Mouse (Mus musculus): ENCODE measurements around the gene Fam160a1.

Gene Fam160a1

GRCm38 (mm10) chr3:85695056-85695455, 122.0 kb downstream of the Fam160a1 start:
- no peak for DNase-seq (ENCODE audit: low read depth, low spot score)
- H3K36me3 ChIP-seq (ENCODE audit: control insufficient read depth, insufficient read depth, low read length, poor library complexity, severe bottlenecking), result no peaks in the 10 kb centered on the region
- no peaks in the 10 kb centered on the region for H3K27me3 ChIP-seq (ENCODE audit: control insufficient read depth, insufficient read depth, low read length, poor library complexity, severe bottlenecking)

- Histone ChIP-seq H3K36me3 (ENCODE audit: control insufficient read depth, insufficient read depth, low read length, poor library complexity, severe bottlenecking) (no peaks in the 10 kb centered on the region), H3K27me3 (ENCODE audit: control insufficient read depth, insufficient read depth, low read length, poor library complexity, severe bottlenecking) (no peaks in the 10 kb centered on the region)
- no peak for DNase-seq (ENCODE audit: low read depth, low spot score)
These were observed 124.1 kb downstream of the Fam160a1 start for GRCm38 (mm10) chr3:85693013-85693412.

GRCm38 (mm10) chr3:85691134-85691533, 126.0 kb downstream of the Fam160a1 start:
- no peaks in the 10 kb centered on the region for H3K27me3 ChIP-seq (ENCODE audit: control insufficient read depth, insufficient read depth, low read length, poor library complexity, severe bottlenecking)
- no peaks in the 10 kb centered on the region for H3K36me3 ChIP-seq (ENCODE audit: control insufficient read depth, insufficient read depth, low read length, poor library complexity, severe bottlenecking)
- DNase-seq (ENCODE audit: low read depth, low spot score), result no peak

GRCm38 (mm10) chr3:85688341-85688740, 128.8 kb downstream of the Fam160a1 start:
- H3K36me3 ChIP-seq (ENCODE audit: control insufficient read depth, insufficient read depth, low read length, poor library complexity, severe bottlenecking), result no peaks in the 10 kb centered on the region
- H3K27me3 ChIP-seq (ENCODE audit: control insufficient read depth, insufficient read depth, low read length, poor library complexity, severe bottlenecking), result no peaks in the 10 kb centered on the region
- DNase-seq (ENCODE audit: low read depth, low spot score), result no peak

GRCm38 (mm10) chr3:85685271-85685670, 131.8 kb downstream of the Fam160a1 start:
- H3K36me3 ChIP-seq (ENCODE audit: control insufficient read depth, insufficient read depth, low read length, poor library complexity, severe bottlenecking), result no peaks in the 10 kb centered on the region

DNA sequence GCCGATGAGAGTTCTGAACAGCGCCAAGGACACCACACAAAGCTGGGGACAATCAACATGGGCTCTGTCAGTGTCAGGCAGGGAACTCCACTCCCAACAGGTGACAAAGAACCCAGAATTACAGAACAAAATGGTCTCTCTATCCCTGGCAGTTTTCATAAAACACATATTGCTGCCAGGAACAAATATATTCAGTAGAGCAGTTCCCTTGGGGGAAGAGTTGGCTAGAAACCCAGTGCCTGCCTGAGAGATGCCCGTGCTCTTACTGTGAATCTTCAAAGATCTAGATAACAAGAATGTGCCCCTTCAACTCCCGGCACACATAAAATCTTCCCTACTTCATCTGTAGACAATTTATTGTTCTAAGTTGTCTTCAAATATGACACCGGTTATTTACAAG, 133.5 kb downstream of the Fam160a1 start:
- Histone ChIP-seq H3K36me3 (ENCODE audit: control insufficient read depth, insufficient read depth, low read length, poor library complexity, severe bottlenecking) (no peaks in the 10 kb centered on the region), H3K27me3 (ENCODE audit: control insufficient read depth, insufficient read depth, low read length, poor library complexity, severe bottlenecking) (no peaks in the 10 kb centered on the region)
- DNase-seq (ENCODE audit: low read depth, low spot score), result no peak

More at GRCm38 (mm10) chr3:85685271-85685670, 131.8 kb downstream of the Fam160a1 start:
- H3K27me3 ChIP-seq (ENCODE audit: control insufficient read depth, insufficient read depth, low read length, poor library complexity, severe bottlenecking), result no peaks in the 10 kb centered on the region
- DNase-seq (ENCODE audit: low read depth, low spot score), result no peak

GRCm38 (mm10) chr3:85681136-85681535, 136.0 kb downstream of the Fam160a1 start:
- Histone ChIP-seq H3K36me3 (ENCODE audit: control insufficient read depth, insufficient read depth, low read length, poor library complexity, severe bottlenecking) (no peaks in the 10 kb centered on the region), H3K27me3 (ENCODE audit: control insufficient read depth, insufficient read depth, low read length, poor library complexity, severe bottlenecking) (no peaks in the 10 kb centered on the region)
- no peak for DNase-seq (ENCODE audit: low read depth, low spot score)

DNA sequence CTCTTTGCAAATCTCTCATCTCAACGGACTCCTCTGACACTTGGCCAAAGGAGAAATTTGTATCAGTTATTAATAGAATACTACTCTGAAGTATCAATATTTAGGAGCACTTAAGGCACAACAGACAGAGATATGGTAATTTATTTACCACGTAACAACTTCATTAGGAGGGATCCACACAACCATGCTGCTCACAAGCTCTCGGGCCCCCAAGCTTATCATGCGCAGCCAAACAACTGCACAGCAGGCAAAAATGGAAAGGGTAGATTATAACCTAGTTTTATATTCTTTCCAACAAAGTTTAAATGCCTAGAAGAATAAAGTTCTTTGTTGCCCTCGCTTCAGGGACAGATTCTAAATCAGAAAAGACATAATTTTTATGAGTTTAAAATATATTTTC, 137.1 kb downstream of the Fam160a1 start:
- Histone ChIP-seq H3K27me3 (ENCODE audit: control insufficient read depth, insufficient read depth, low read length, poor library complexity, severe bottlenecking) (no peaks in the 10 kb centered on the region), H3K36me3 (ENCODE audit: control insufficient read depth, insufficient read depth, low read length, poor library complexity, severe bottlenecking) (no peaks in the 10 kb centered on the region)
- no peak for DNase-seq (ENCODE audit: low read depth, low spot score)

GRCm38 (mm10) chr3:85679312-85679933, 137.7 kb downstream of the Fam160a1 start:
- H3K36me3 ChIP-seq (ENCODE audit: control insufficient read depth, insufficient read depth, low read length, poor library complexity, severe bottlenecking), result no peaks in the 10 kb centered on the region
- DNase-seq (ENCODE audit: low read depth, low spot score), result no peak
- H3K27me3 ChIP-seq (ENCODE audit: control insufficient read depth, insufficient read depth, low read length, poor library complexity, severe bottlenecking), result no peaks in the 10 kb centered on the region

DNA sequence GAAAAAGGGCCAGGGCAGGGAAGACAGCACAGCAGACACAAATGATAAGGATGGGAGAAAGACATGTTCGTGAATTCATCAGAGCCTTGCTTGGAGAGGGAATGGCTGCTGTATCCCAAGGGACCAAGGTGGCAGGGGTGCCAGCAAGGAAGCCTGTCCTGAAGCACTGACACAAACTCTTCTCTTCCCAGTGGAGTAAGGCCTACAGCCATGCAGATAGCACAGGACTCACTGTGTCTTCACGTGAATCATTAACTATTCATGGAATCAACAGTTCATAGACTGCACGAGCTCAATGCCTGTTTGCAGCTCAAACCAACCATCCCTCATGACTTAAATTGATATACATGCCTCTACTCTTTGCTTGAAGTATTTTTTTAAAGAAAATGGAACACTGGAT, 139.1 kb downstream of the Fam160a1 start:
- Histone ChIP-seq H3K36me3 (ENCODE audit: control insufficient read depth, insufficient read depth, low read length, poor library complexity, severe bottlenecking) (no peaks in the 10 kb centered on the region), H3K27me3 (ENCODE audit: control insufficient read depth, insufficient read depth, low read length, poor library complexity, severe bottlenecking) (no peaks in the 10 kb centered on the region)
- DNase-seq (ENCODE audit: low read depth, low spot score), result no peak

DNA sequence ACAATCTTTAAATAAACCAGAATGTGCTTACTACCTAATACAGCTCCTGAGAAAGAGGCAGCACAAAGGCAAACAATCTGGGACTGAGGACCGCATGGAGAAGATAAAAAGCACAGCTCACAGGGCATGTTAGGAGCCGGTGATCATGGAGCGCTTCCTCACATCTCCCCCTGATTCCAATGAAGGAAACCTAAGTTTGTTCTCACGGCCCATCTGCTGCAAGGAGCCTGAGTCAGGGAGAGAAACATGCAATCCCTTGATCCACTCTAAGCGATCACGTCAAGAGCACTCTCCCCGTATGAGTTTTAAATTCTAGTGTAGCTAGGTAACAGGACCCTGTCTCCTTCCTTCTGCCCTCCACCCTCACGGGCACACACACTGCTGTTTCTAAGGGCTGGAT, 140.0 kb downstream of the Fam160a1 start:
- no peak for DNase-seq (ENCODE audit: low read depth, low spot score)
- no peaks in the 10 kb centered on the region for H3K27me3 ChIP-seq (ENCODE audit: control insufficient read depth, insufficient read depth, low read length, poor library complexity, severe bottlenecking)

DNA sequence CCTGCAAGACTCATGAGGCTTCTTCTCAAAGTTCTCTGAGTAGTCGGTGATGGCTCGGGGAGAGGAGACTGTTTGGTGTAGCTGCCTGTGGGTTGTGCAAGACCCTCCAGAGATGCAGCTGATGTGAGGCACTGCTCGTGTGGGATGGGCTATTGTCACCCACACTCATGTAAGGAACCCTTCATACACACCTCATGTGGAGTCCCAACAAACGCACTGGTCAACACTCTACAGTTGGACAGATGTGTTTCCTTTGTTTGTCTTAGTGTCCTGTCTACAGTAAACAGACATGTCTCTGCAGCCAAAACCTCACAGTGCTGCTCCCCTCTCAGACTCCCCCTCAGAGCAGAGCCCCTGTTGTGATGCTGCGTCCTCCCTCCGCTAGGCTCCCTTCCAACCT, 147.2 kb downstream of the Fam160a1 start:
- DNase-seq (ENCODE audit: low read depth, low spot score), result no peak
- Histone ChIP-seq H3K27me3 (ENCODE audit: control insufficient read depth, insufficient read depth, low read length, poor library complexity, severe bottlenecking) (no peaks in the 10 kb centered on the region), H3K36me3 (ENCODE audit: control insufficient read depth, insufficient read depth, low read length, poor library complexity, severe bottlenecking) (no peaks in the 10 kb centered on the region)

More for the DNA sequence above, 140.0 kb downstream of the Fam160a1 start:
- no peaks in the 10 kb centered on the region for H3K36me3 ChIP-seq (ENCODE audit: control insufficient read depth, insufficient read depth, low read length, poor library complexity, severe bottlenecking)

DNA sequence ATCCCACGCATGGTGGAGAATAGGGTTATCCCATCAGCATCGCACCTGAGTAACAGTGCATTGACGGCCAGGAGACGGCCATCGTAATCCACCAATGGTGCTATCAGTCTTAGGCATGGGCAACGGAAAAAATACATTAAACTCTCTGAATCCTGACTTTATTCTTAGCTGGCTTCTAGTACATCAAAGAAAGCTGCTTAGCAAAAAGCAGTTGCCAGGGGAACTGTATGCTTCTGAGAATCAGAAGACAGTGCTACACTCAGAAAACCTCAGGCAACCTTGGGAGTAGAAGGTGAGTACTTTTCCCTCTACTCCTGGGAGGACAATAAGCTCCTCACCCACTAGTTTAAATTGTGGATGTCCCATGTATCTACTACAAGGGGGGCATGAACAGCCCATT, 149.4 kb downstream of the Fam160a1 start:
- no peaks in the 10 kb centered on the region for H3K27me3 ChIP-seq (ENCODE audit: control insufficient read depth, insufficient read depth, low read length, poor library complexity, severe bottlenecking)
- no peaks in the 10 kb centered on the region for H3K36me3 ChIP-seq (ENCODE audit: control insufficient read depth, insufficient read depth, low read length, poor library complexity, severe bottlenecking)
- no peak for DNase-seq (ENCODE audit: low read depth, low spot score)

- Histone ChIP-seq H3K27me3 (ENCODE audit: control insufficient read depth, insufficient read depth, low read length, poor library complexity, severe bottlenecking) (no peaks in the 10 kb centered on the region), H3K36me3 (ENCODE audit: control insufficient read depth, insufficient read depth, low read length, poor library complexity, severe bottlenecking) (no peaks in the 10 kb centered on the region)
- DNase-seq (ENCODE audit: low read depth, low spot score), result no peak
These were observed 150.4 kb downstream of the Fam160a1 start for GRCm38 (mm10) chr3:85666736-85667135.

DNA sequence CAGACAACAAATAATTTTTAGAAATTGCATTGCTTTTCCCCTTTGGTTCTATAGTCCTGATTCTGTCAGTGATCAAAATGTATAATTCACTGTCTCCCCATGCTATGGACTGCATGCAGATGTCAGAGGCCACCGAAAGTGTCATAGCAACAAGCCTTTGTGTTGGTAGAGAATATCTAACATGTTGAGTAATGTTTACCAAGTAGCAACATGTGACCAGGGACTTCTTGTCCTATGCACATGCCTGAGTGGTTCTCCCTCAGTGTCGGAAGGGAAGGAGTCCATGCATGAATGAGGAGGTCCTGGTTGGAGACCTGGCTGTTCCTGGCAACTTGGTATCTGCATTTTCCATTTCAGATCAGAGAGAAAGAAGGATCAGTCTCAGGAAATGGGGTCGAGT, 150.9 kb downstream of the Fam160a1 start:
- Histone ChIP-seq H3K27me3 (ENCODE audit: control insufficient read depth, insufficient read depth, low read length, poor library complexity, severe bottlenecking) (no peaks in the 10 kb centered on the region), H3K36me3 (ENCODE audit: control insufficient read depth, insufficient read depth, low read length, poor library complexity, severe bottlenecking) (no peaks in the 10 kb centered on the region)
- no peak for DNase-seq (ENCODE audit: low read depth, low spot score)

DNA sequence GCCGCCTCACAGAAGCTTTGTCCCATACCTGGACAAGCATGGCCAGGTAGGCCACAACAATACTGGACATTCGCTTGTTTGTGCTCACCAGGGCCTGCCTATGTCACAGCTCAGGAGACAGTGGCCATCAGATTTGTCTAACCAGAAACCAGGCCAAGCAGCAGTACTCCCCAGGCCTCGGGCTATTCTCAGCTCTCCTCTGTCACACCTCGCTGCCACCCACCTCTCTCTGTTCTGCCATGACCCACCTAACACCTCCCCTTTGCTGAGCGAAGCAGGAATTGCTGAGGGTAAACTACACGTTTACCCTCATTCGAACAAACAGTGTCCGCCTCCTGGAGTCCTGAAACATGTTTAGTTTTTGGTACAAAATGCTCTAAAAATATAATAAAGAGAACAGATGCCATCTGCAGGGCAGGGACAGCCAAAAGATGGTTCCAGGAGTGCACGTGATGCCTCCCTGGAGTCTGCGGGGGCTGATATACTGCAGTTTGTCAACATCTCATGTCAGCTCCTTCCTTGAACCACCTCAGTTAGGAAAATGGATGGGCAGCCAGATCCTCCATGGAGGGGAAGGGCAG, 152.4 kb downstream of the Fam160a1 start:
- no peak for DNase-seq (ENCODE audit: low read depth, low spot score)
- Histone ChIP-seq H3K36me3 (ENCODE audit: control insufficient read depth, insufficient read depth, low read length, poor library complexity, severe bottlenecking) (no peaks in the 10 kb centered on the region), H3K27me3 (ENCODE audit: control insufficient read depth, insufficient read depth, low read length, poor library complexity, severe bottlenecking) (no peaks in the 10 kb centered on the region)
